Mouse (Mus musculus) gastrocnemius, postnatal 4 days (tissue): ENCODE results near the gene Ccdc187. TPM values are rescaled to one million over a fixed set of nuclear protein-coding genes. Genes with fewer than 3 reads are reported as not detected.

Experiments
- DNase-seq, 2 experiments: peaks; one replicate each; pipeline ENCODE4 v3.0.0; 2021 to 2022; ENCODE audit warnings: low spot score in 2 of 2, mixed read lengths in 2 of 2
- total RNA-seq, 2 experiments: library from RNA; stranded (reverse); gene quantifications; 2 replicates each; pipeline ENCODE4 v1.2.3; 2021

The Ccdc187 gene
- total RNA-seq, 2 experiments from 2014 or later, result 0.10 to 0.15 TPM

- peak; percentile 39 to 41 for DNase-seq
Measured at GRCm38 (mm10) chr2:26285804-26286203, 8.6 kb downstream of the Ccdc187 start.

- DNase-seq, result no peak
Measured at GRCm38 (mm10) chr2:26280594-26280993, 13.8 kb downstream of the Ccdc187 start.

GRCm38 (mm10) chr2:26279712-26280111 lies 14.6 kb downstream of the Ccdc187 start:
- no peak for DNase-seq

DNA sequence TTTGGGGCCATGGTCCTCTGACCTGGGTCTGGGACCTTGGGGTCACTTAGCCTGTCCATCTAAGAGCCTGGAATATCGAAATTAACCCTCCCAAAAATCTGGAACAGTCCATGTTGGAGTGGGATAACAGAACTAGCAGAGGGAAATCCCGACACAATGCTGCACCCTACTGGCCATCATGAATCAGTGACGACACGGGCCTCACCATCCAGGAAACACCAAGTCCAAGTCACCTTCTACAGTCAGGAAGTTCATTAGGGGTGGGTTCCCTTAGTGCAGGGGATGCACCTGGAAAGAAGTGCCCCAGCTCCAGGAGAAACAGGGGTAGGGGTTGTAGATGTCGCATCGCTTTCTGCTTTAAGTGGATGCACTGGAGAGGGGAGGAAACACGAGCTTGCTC lies 20.7 kb downstream of the Ccdc187 start:
- peak in 1 of 2 experiments; percentile 64 for DNase-seq

- DNase-seq, result no peak
Measured at GRCm38 (mm10) chr2:26268216-26268615, 26.1 kb downstream of the Ccdc187 start.

GRCm38 (mm10) chr2:26266066-26266742 lies 28.2 kb downstream of the Ccdc187 start:
- no peak for DNase-seq

DNA sequence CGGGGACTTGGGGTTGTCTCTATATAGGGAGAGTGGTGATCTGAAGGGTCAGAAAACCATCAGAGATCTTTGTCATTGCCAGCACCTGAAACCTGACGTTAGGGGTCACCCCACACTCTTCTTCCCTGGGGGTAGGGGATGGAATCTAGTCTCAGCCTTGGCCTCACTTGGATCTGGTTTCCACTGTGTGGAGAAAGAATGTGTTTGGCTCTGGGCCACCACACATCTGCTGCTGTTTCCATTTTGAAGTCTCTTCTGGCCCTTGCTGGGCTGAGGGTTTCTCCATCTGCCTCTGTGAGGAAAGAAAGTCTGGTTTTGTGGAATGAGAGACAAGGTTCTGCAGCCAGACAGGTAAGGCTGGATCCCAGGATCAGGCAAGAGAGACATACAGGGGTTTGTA lies 29.3 kb downstream of the Ccdc187 start:
- peak in 1 of 2 experiments; percentile 51 for DNase-seq

DNA sequence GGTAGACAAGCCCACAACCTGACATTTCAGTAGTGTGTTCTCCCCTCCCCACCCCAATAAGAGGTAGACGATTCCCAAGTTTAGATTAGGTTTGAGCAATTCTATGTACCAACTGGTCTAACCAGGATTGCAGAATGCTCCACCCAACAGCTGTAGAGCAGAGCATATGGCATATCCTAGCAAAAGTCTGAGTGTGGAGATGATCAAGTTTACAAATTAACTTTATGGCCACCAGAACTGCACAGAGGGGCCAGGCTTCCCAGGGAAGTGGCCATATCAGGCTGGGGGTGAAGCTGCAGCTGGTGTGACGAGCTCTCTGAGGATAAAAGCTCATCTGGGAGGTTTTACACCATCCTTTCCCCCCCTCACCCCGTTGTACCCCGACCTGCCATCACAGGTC lies 29.7 kb downstream of the Ccdc187 start:
- DNase-seq, result no peak

- DNase-seq, result no peak
Measured at GRCm38 (mm10) chr2:26257315-26258096, 36.9 kb downstream of the Ccdc187 start.

GRCm38 (mm10) chr2:26254816-26255215 lies 39.5 kb downstream of the Ccdc187 start:
- no peak for DNase-seq

- DNase-seq, result no peak
Measured at GRCm38 (mm10) chr2:26252514-26253206, 41.7 kb downstream of the Ccdc187 start.

DNA sequence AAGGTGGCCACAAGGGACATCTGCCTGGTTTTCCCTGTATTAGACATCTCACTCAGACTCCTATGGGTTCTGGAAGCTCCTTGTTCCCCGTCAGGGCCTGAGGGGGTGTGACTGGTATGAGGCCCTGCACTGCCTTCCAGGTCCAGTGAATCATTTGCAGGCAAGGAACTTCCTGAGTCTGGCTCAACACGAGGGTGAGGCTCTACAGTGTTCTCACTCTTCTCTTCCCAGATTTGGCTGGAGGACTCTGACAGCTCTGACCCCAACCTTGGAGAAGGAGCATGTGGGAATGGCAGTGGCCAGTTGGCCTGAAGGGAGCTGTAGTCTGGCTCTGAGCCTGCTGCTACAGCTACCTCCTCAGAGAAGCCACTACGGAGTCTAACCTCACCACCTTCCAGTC lies 46.8 kb downstream of the Ccdc187 start:
- DNase-seq, result no peak

DNA sequence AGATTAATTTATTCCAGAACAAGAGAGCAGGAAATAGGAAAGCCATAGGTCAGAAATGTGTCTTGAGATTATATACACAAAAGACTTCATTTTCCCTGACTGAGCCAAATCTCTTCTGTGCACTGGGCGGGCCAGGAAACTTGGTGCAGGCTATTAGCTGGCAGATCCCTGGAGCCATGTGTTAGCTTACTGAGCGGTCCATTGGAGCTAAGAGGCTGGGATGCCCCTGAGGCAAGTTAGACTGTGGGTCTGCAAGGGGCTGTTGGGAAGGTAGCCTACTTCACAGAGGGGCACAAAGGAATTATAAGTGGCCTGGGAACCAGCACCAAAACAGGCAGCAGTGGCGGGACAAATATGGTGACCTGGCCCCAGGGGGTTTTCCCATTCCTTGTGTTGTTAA lies 53.5 kb downstream of the Ccdc187 start:
- DNase-seq, result no peak

- no peak for DNase-seq
Measured at GRCm38 (mm10) chr2:26240330-26240729, 54.0 kb downstream of the Ccdc187 start.

DNA sequence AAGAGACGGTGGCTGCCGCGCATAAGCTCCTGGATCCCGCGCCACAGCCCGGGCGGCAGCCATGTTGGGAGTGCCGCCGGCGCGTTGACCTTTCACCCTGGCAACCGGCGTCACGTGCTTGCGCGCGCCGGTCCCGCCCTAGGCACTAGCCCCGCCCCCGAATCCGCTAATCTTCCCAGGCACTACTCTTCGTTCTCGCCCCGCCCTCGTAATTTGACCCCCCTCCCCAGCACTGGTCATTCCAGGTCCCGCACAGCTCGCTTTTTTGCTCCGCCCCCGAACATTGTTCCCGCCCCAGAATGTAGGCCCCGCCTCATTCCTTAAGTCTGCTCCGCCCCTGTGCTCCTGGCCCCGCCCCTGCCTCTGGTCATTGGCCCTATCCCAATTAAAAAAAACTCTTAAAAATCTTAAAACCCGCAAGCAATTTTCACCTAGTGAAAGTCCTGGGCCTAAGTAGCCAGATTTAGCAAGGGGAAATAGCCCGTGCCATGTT lies 57.0 kb downstream of the Ccdc187 start, which contains the start of gene Qsox2:
Qsox2 (minus strand) TSS at position 236 of the 493 bp plus-strand sequence.
- peak; percentile 86 to 95 for DNase-seq

DNA sequence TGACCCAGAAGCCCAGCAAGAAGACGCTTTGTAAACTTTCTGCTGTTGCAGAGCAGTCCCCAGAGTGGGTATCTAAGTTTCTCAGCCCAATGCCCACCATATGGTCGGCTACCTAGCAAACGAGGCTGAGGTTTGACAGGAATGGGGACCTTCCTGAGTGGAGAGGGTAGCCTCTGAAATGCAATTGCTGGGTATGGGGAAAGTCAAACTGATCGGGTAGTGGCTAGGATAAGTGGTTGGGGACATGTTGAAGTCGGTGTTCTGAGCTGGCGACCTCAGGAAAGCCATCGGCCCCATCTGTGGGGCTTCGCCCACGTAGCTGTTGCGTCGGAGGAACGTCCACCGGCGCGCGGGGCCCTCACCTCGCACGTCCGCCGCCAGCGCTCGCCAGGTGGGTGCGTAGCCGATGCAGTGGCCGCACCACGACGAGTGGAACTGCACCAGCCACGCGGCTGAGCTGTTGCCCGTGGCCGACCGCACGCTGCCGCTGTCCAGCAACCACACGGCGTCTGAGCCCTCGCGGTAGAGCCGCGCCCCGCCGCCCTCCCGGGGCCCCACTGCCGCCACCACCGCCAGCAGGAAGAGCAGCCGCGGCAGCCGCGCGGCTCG lies 57.6 kb downstream of the Ccdc187 start:
- no peak for DNase-seq

DNA sequence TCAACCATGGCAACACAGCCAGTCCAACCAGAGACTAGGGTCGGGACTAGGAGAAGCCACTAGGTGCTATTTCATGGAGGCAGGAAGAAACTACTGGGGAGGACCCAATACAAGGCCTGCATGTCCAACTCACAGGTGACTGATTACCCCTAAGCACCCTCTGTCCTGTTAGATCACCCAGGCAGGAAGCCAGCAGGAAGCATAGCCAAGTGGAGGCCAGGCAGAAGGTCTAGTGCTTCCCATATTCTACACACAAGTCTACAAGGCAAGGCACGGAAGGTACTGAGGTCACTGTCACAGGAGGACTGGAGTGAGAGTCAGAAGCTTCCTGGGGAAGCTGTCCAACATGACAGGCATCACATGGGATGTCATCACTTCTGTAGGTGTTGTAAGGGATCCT lies 59.6 kb downstream of the Ccdc187 start:
- DNase-seq, result no peak

GRCm38 (mm10) chr2:26234253-26234652 lies 60.1 kb downstream of the Ccdc187 start:
- DNase-seq, result no peak

DNA sequence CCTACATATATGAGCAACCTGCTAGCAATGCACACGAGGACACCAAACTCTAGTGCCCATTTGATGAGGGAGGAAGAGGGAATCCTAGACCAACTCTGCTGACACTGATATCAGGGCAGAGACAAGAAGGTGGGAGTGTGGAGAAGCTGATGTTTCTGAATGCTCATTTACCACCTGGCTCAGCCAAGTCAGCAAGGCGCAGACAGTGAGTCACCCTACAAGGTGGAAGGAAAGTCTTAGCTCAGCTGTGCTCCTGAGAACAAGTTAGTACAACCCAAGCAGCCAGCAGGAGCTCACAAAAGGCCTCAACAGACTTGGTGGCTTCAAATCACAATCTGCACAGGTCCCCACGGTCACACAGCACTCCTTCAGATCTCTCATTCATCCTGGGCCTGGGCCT lies 63.0 kb downstream of the Ccdc187 start:
- no peak for DNase-seq

GRCm38 (mm10) chr2:26230253-26230652 lies 64.1 kb downstream of the Ccdc187 start:
- DNase-seq, result no peak

GRCm38 (mm10) chr2:26227788-26228187 lies 66.6 kb downstream of the Ccdc187 start:
- DNase-seq, result no peak
